Mouse (Mus musculus) liver, embryonic 16.5 days (tissue): ENCODE measurements around the gene Lcor. TPM values are rescaled to one million over a fixed set of nuclear protein-coding genes. Genes with fewer than 3 reads are reported as not detected.

ENCODE experiments used
- ATAC-seq: fragments of 200-750 bp; cut with Nextera tagmentation; 2 replicates; pipeline ENCODE4 v1.8.0; 2017; ENCODE audit warnings: low read depth, mild to moderate bottlenecking, moderate number of reproducible peaks, moderate library complexity
- H3K27ac ChIP-seq: fragments of 300-500 bp; sonication (generic); 2 replicates; pipeline ENCODE4 v1.5.1; 2014; ENCODE audit warnings: mild to moderate bottlenecking, low read length
- H3K27me3 ChIP-seq: fragments of 300-500 bp; sonication (generic); 2 replicates; pipeline ENCODE4 v1.6.1; 2014; ENCODE audit warnings: low read depth, low read length, mixed read lengths; ENCODE audit not compliant: control insufficient read depth, insufficient read depth
- H3K36me3 ChIP-seq: fragments of 300-500 bp; sonication (generic); 2 replicates; pipeline ENCODE4 v1.6.1; 2014; ENCODE audit warnings: mild to moderate bottlenecking; ENCODE audit not compliant: control insufficient read depth, insufficient read depth
- H3K4me1 ChIP-seq: fragments of 300-500 bp; sonication (generic); 2 replicates; pipeline ENCODE4 v1.6.1; 2014; ENCODE audit warnings: low read depth, low read length, mixed read lengths; ENCODE audit not compliant: control insufficient read depth
- H3K4me2 ChIP-seq: fragments of 300-500 bp; sonication (generic); 2 replicates; pipeline ENCODE4 v1.6.1; 2014; ENCODE audit warnings: low read depth, low read length, mixed read lengths
- H3K4me3 ChIP-seq: fragments of 300-500 bp; sonication (generic); 2 replicates; pipeline ENCODE4 v1.5.1; 2014; ENCODE audit warnings: low read depth, mild to moderate bottlenecking, low read length
- H3K9ac ChIP-seq: fragments of 300-500 bp; sonication (generic); 2 replicates; pipeline ENCODE4 v1.6.1; 2014; ENCODE audit warnings: low read depth, low read length
- H3K9me3 ChIP-seq: fragments of 300-500 bp; sonication (generic); replicated peaks from 2 replicates; pipeline ENCODE4 v1.6.1; 2016; ENCODE audit warnings: low read length; ENCODE audit not compliant: control insufficient read depth
- WGBS: fragments of 180-500 bp; shearing (Covaris S2); extraction: QIAGEN DNeasy Blood & Tissue Kit; methylation state at CpG from one replicate; pipeline ENCODE4 v1.1.7; 2014; ENCODE audit not compliant: insufficient replicate concordance; 5-methylcytosine and 5-hydroxymethylcytosine counted together
- polyA plus RNA-seq: library from polyadenylated mRNA; unstranded; fragments of >200 nt; fragmentation: Nextera tagmentation; extraction: Ambion mirVana; gene quantifications from 2 replicates; pipeline ENCODE4 v1.2.1, GENCODE M21; 2015

Lcor gene
- polyA plus RNA-seq, 1 experiment from 2014 or later, result 6.9 TPM

GRCm38 (mm10) chr19:41445013-41445610 lies 37.3 kb upstream of the Lcor start:
- Histone ChIP-seq H3K4me2 (peak overlapping the region; percentile 14; the same call in 1 of the 2 replicates), H3K4me3 (no peak overlapping the region), H3K27ac (peak overlapping the region; percentile 21; the same call in 1 of the 2 replicates), H3K9ac (no peak overlapping the region), H3K27me3 (no peaks in the 10 kb centered on the region; the same call in 1 of the 2 replicates), H3K9me3 (no peaks in the 10 kb centered on the region), H3K4me1 (peaks cover 14% of the 10 kb centered on the region), H3K36me3 (no peaks in the 10 kb centered on the region)
- no peak for ATAC-seq
- 40% methylated on average over 10 of the region's 10 CpGs for WGBS

- Histone ChIP-seq H3K4me2 (peak overlapping the region; percentile 14; the same call in 1 of the 2 replicates), H3K27ac (peak overlapping the region; percentile 21; the same call in 1 of the 2 replicates), H3K27me3 (no peaks in the 10 kb centered on the region; the same call in 1 of the 2 replicates), H3K4me1 (peaks cover 19% of the 10 kb centered on the region), H3K4me3 (no peak overlapping the region), H3K9me3 (no peaks in the 10 kb centered on the region), H3K9ac (no peak overlapping the region), H3K36me3 (no peaks in the 10 kb centered on the region)
- 0 out of 2 replicates have a peak, but pooled peaks have one; percentile 39 for ATAC-seq
- WGBS, result 18% methylated on average over 5 of the region's 5 CpGs
These were observed 36.7 kb upstream of the Lcor start for GRCm38 (mm10) chr19:41445723-41446122.

- 76% methylated on average over 2 of the region's 2 CpGs for WGBS
- no peak for ATAC-seq
- no peak overlapping the region for H3K9ac ChIP-seq
- no peaks in the 10 kb centered on the region for H3K27me3 ChIP-seq
- H3K36me3 ChIP-seq, result no peaks in the 10 kb centered on the region
- H3K4me1 ChIP-seq, result peaks cover 24% of the 10 kb centered on the region
- no peak overlapping the region for H3K4me2 ChIP-seq
- H3K4me3 ChIP-seq, result no peak overlapping the region
- H3K27ac ChIP-seq, result no peak overlapping the region
- no peaks in the 10 kb centered on the region for H3K9me3 ChIP-seq
These were observed 35.3 kb upstream of the Lcor start for GRCm38 (mm10) chr19:41447166-41447565.

- 65% methylated on average over 2 of the region's 2 CpGs for WGBS
- Histone ChIP-seq H3K36me3 (no peaks in the 10 kb centered on the region), H3K9ac (no peak overlapping the region), H3K4me3 (no peak overlapping the region), H3K4me2 (no peak overlapping the region), H3K9me3 (no peaks in the 10 kb centered on the region), H3K27ac (no peak overlapping the region), H3K4me1 (peaks cover 30% of the 10 kb centered on the region), H3K27me3 (no peaks in the 10 kb centered on the region)
- no peak for ATAC-seq
These were observed 34.7 kb upstream of the Lcor start for GRCm38 (mm10) chr19:41447760-41448159.

- no peaks in the 10 kb centered on the region for H3K9me3 ChIP-seq
- no peak overlapping the region for H3K9ac ChIP-seq
- 54% methylated on average over 7 of the region's 7 CpGs for WGBS
- H3K4me1 ChIP-seq, result peaks cover 30% of the 10 kb centered on the region
- H3K4me3 ChIP-seq, result no peak overlapping the region
- ATAC-seq, result no peak
- H3K27me3 ChIP-seq, result no peaks in the 10 kb centered on the region
- peak overlapping the region; percentile 38; the same call in 1 of the 2 replicates for H3K27ac ChIP-seq
- H3K4me2 ChIP-seq, result no peak overlapping the region
- no peaks in the 10 kb centered on the region for H3K36me3 ChIP-seq
These were observed 32.9 kb upstream of the Lcor start for GRCm38 (mm10) chr19:41449415-41450075.

DNA sequence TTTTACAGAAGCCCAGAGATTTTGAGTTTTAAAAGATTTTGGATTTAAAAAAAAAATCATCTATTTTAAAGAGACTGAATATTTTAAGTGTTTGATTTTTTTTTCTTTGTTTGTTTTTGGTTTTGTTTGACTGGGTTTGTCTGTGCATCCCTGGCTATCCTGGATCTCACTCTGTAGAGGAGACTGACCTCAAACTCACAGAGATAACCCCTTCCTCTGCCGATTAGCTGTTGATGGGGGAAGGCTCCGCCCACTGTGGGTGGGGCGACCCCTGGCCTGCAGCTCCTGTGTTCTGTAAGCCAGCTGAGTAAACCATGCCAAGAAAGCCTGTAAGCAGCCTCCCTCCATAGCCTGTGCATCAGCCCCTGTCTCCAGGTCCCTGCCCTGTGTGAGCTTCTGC lies 30.3 kb upstream of the Lcor start:
- no peak overlapping the region for H3K4me2 ChIP-seq
- 8% methylated on average over 3 of the region's 3 CpGs for WGBS

DNA sequence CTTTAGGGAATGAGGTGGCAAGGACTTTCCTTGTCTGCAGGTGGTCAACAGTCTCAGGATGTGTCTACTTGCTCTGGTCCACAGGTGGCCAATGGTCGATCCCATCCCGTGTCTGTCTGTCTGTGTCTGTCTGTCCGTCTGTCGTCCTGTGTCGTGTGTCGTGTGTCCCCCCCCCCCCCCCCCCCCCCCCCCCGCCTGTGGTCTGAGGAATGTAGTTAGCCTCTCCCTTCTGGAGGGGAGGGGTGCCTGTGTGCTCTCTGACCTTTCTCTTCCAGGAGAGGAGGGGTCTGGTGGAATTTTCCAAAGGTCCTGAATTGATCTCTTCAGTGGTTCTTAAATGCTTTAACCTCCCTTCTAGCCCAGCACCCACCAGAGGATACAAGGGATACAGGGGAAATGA lies 27.8 kb upstream of the Lcor start:
- Histone ChIP-seq H3K4me2 (peak overlapping the region; percentile 30; the same call in 1 of the 2 replicates), H3K27me3 (no peaks in the 10 kb centered on the region), H3K36me3 (no peaks in the 10 kb centered on the region), H3K4me3 (peak overlapping the region; percentile 19; the same call in 1 of the 2 replicates), H3K9ac (no peak overlapping the region), H3K27ac (peak overlapping the region; percentile 48; the same call in 1 of the 2 replicates), H3K9me3 (peaks cover 10% of the 10 kb centered on the region), H3K4me1 (peaks cover 24% of the 10 kb centered on the region)
- 69% methylated on average over 6 of the region's 7 CpGs for WGBS
- no peak for ATAC-seq

More for the DNA sequence above, 30.3 kb upstream of the Lcor start:
- no peaks in the 10 kb centered on the region for H3K36me3 ChIP-seq
- no peaks in the 10 kb centered on the region for H3K27me3 ChIP-seq
- H3K9ac ChIP-seq, result no peak overlapping the region
- peaks cover 10% of the 10 kb centered on the region for H3K9me3 ChIP-seq
- peak; percentile 45 for ATAC-seq
- H3K4me3 ChIP-seq, result no peak overlapping the region
- H3K4me1 ChIP-seq, result peaks cover 24% of the 10 kb centered on the region
- no peak overlapping the region for H3K27ac ChIP-seq

- H3K27me3 ChIP-seq, result no peaks in the 10 kb centered on the region
- H3K4me2 ChIP-seq, result peak overlapping the region; percentile 30; the same call in 1 of the 2 replicates
- H3K9me3 ChIP-seq, result peaks cover 10% of the 10 kb centered on the region
- no peak overlapping the region for H3K9ac ChIP-seq
- H3K4me1 ChIP-seq, result peaks cover 24% of the 10 kb centered on the region
- peak overlapping the region; percentile 77 for H3K27ac ChIP-seq
- H3K36me3 ChIP-seq, result no peaks in the 10 kb centered on the region
- 30% methylated on average over 6 of the region's 6 CpGs for WGBS
- H3K4me3 ChIP-seq, result peak overlapping the region; percentile 19; the same call in 1 of the 2 replicates
- ATAC-seq, result peak; percentile 85
These were observed 27.3 kb upstream of the Lcor start for GRCm38 (mm10) chr19:41455091-41455626.

GRCm38 (mm10) chr19:41457181-41457580 lies 25.3 kb upstream of the Lcor start:
- Histone ChIP-seq H3K36me3 (no peaks in the 10 kb centered on the region), H3K27me3 (no peaks in the 10 kb centered on the region), H3K4me3 (no peak overlapping the region), H3K4me1 (peaks cover 14% of the 10 kb centered on the region), H3K4me2 (no peak overlapping the region), H3K27ac (no peak overlapping the region), H3K9me3 (peaks cover 10% of the 10 kb centered on the region), H3K9ac (no peak overlapping the region)
- 60% methylated on average over 5 of the region's 5 CpGs for WGBS
- no peak for ATAC-seq
